Mouse (Mus musculus) heart, postnatal 0 days (tissue): ENCODE measurements around the gene Rbak.
"Not testable (repeated sequence)": the region's sequence is repeated elsewhere in the genome, so short reads cannot be mapped to it uniquely, and the experiment has no call there.

Experiments
- CTCF ChIP-seq: IDR thresholded peaks from 2 replicates; pipeline ENCODE4 v1.5.1; 2016; ENCODE audit warnings: antibody characterized with exemption, control low read depth, low read depth
- EP300 ChIP-seq: IDR thresholded peaks from 2 replicates; pipeline ENCODE4 v1.6.1; 2016; ENCODE audit warnings: antibody characterized with exemption, low read depth

GRCm38 (mm10) chr5:143134216-143135010 lies 46.2 kb downstream of the Rbak start:
- not testable (repeated sequence) for TF ChIP-seq CTCF, EP300
